Mouse (Mus musculus) lung, postnatal 0 days (tissue): ENCODE measurements around the gene Fuom.

Experiments used
- CTCF ChIP-seq: IDR thresholded peaks from 2 replicates; pipeline ENCODE4 v1.5.1; 2016; ENCODE audit warnings: antibody characterized with exemption, mild to moderate bottlenecking
- EP300 ChIP-seq: IDR thresholded peaks from 2 replicates; pipeline ENCODE4 v1.6.1; 2016; ENCODE audit warnings: antibody characterized with exemption, mild to moderate bottlenecking, control low read depth

GRCm38 (mm10) chr7:140057413-140058407 lies 44.5 kb downstream of the Fuom start:
- TF ChIP-seq CTCF (peak; percentile 20; the same call in 1 of the 2 replicates), EP300 (no peak)
